Mouse (Mus musculus) heart, embryonic 13.5 days (tissue): ENCODE measurements around the gene Nfatc2. TPM values are rescaled to one million over a fixed set of nuclear protein-coding genes. Genes with fewer than 3 reads are reported as not detected.

ENCODE experiments used
- ATAC-seq: fragments of 200-750 bp; cut with Nextera tagmentation; 2 replicates; pipeline ENCODE4 v1.8.0; 2017; ENCODE audit warnings: moderate TSS enrichment; ENCODE audit not compliant: insufficient number of reproducible peaks, low FRiP score, low TSS enrichment; ENCODE audit errors: extremely low read depth
- H3K27ac ChIP-seq: fragments of 300-500 bp; sonication (generic); replicated peaks from 2 replicates; pipeline ENCODE4 v1.5.1; 2015; ENCODE audit warnings: moderate library complexity, mild to moderate bottlenecking, inconsistent platforms
- H3K27me3 ChIP-seq: fragments of 300-500 bp; sonication (generic); replicated peaks from 2 replicates; pipeline ENCODE4 v1.6.1; 2015; ENCODE audit warnings: mild to moderate bottlenecking, inconsistent platforms
- H3K36me3 ChIP-seq: fragments of 300-500 bp; sonication (generic); 2 replicates; pipeline ENCODE4 v1.6.1; 2015; ENCODE audit warnings: mild to moderate bottlenecking, inconsistent platforms
- H3K4me1 ChIP-seq: fragments of 300-500 bp; sonication (generic); 2 replicates; pipeline ENCODE4 v1.6.1; 2015; ENCODE audit warnings: inconsistent platforms
- H3K4me2 ChIP-seq: fragments of 300-500 bp; sonication (generic); 2 replicates; pipeline ENCODE4 v1.6.1; 2015; ENCODE audit warnings: inconsistent platforms, mild to moderate bottlenecking, moderate library complexity
- H3K4me3 ChIP-seq: fragments of 300-500 bp; sonication (generic); 2 replicates; pipeline ENCODE4 v1.5.1; 2015; ENCODE audit warnings: moderate library complexity, mild to moderate bottlenecking, inconsistent platforms
- H3K9ac ChIP-seq: fragments of 300-500 bp; sonication (generic); 2 replicates; pipeline ENCODE4 v1.6.1; 2015; ENCODE audit warnings: inconsistent platforms, mild to moderate bottlenecking, moderate library complexity
- H3K9me3 ChIP-seq: fragments of 300-500 bp; sonication (generic); 2 replicates; pipeline ENCODE4 v1.6.1; 2016; ENCODE audit warnings: inconsistent platforms
- WGBS: fragments of 180-500 bp; shearing (Covaris S2); methylation state at CpG from one replicate; pipeline ENCODE4 v1.1.7; 2015; ENCODE audit warnings: mixed read lengths; 5-methylcytosine and 5-hydroxymethylcytosine counted together
- polyA plus RNA-seq: library from polyadenylated mRNA; unstranded; fragments of >200 nt; fragmentation: Nextera tagmentation; extraction: Ambion mirVana; gene quantifications from 2 replicates; pipeline ENCODE4 v1.2.1, GENCODE M21; 2015

Gene Nfatc2
- polyA plus RNA-seq, 1 experiment from 2014 or later, result 10.1 TPM

DNA sequence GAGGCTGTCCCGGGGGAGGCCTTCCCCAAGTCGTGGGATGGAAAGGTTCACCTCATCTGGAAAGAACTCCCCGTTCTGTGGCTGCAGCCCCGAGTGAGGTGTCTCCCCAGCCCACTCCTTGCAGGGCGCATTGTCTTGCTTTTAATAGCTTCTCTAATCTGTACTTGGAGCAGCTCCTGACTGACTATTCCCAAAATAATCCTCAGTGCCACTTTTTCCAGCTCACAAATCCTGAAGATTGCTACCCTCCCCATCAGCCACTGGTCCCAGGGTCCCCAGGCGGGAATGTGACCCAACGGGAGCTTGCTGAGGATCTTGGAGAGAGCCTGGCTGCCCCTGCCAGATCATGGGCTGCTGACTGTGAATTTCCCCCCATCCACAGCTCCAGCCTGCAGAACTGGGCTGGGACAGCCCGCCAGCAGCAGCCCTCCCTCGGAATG, 6.7 kb upstream of the Nfatc2 start:
- H3K9me3 ChIP-seq, result no peaks in the 10 kb centered on the region
- peak overlapping the region; percentile 56 for H3K9ac ChIP-seq
- peaks cover 88% of the 10 kb centered on the region for H3K4me1 ChIP-seq
- no peak for ATAC-seq
- H3K27me3 ChIP-seq, result peaks cover 2% of the 10 kb centered on the region
- no peaks in the 10 kb centered on the region for H3K36me3 ChIP-seq
- WGBS, result 18% methylated on average over 9 of the region's 9 CpGs
- no peak overlapping the region for H3K4me3 ChIP-seq
- peak overlapping the region; percentile 85 for H3K27ac ChIP-seq
- peak overlapping the region; percentile 12 for H3K4me2 ChIP-seq

DNA sequence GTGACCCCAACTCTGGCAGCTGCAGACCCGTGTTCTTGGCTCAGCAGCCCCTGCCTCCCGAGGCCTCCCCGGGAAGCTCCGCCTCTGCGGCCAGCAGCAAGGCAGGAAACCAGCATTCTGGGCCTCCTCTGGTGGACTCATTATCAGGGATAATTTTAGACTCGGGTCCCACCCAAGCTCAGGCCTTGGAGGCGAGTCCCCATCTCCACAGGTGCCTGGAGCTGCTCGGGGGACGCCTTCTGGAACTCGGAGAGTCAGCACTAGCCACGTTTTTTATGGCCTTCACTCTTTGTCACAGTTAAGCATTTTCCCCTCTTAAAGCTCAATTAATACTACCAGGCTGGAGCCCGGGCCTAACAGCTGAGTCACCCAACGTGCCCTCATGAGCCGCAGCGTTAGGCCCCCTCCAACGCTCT, 3.2 kb upstream of the Nfatc2 start:
- peaks cover 33% of the 10 kb centered on the region for H3K27me3 ChIP-seq
- 17% methylated on average over 16 of the region's 16 CpGs for whole genome bisulfite sequencing
- H3K36me3 ChIP-seq, result no peaks in the 10 kb centered on the region
- H3K4me3 ChIP-seq, result no peak overlapping the region
- H3K27ac ChIP-seq, result peak overlapping the region; percentile 83
- H3K4me2 ChIP-seq, result peak overlapping the region; percentile 18; the same call in 1 of the 2 replicates
- peaks cover 92% of the 10 kb centered on the region for H3K4me1 ChIP-seq
- ATAC-seq, result no peak
- peak overlapping the region; percentile 68 for H3K9ac ChIP-seq
- no peaks in the 10 kb centered on the region for H3K9me3 ChIP-seq

DNA sequence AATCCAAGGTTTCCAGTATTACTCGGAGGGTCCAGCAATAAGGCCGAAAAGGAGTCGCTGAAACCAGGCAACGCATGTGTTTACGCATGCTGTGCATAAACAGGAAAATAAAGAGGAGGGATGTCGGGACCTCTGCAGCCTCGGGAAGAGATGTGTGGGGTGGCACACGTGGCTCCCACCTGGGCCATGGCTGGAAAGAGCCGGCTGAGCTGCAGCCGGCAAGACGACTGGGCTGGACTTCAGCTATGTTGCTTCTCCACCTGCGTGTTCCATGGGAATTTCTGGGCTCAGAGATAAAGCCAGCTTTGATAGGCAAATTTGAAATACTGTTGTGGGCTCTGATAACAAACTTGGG, 907 bp upstream of the Nfatc2 start:
- Histone ChIP-seq H3K4me2 (peak overlapping the region; percentile 97), H3K36me3 (no peaks in the 10 kb centered on the region), H3K27me3 (peaks cover 56% of the 10 kb centered on the region), H3K27ac (no peak overlapping the region), H3K4me3 (peak overlapping the region; percentile 64; the same call in 1 of the 2 replicates), H3K4me1 (peaks cover 74% of the 10 kb centered on the region), H3K9me3 (no peaks in the 10 kb centered on the region), H3K9ac (peak overlapping the region; percentile 82)
- 34% methylated on average over 12 of the region's 12 CpGs for WGBS
- no peak for ATAC-seq

DNA sequence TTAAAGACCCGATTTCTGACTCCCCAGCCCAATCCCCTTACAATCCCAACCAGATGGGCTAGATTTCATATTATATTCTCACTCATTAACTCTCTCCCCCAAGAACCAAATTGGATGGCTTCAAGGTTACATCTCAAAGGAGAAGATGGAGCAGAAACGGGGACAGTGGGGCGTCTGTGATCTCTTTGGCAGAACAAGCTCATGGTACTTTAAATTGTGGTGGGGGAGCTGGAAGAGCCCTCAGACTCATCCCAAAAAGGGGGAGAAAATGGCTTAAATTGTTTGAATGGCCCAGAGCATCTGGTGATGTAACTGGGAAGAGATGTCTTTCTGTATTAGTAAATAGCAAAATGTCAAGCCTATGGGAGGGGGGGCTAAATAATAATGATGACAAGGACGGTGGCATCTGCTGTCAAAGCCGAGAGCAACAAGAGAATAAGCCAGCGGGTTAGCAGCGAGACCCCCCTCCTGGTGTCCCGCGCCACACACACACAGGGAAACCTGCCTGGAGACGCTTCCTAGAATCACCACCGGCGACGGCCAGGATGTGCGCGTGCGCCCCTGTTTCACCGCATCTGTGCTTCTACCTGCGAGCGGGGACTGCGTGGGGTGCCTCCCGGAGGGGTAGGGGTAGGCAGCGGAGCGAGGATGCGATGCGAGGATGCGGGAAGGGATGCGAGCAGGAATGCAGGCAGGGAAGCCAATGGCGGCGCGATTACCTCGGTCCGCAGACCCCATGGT, 537 bp downstream of the Nfatc2 start:
- peaks cover 62% of the 10 kb centered on the region for H3K4me1 ChIP-seq
- no peak for ATAC-seq
- peak overlapping the region; percentile 64 for H3K4me3 ChIP-seq
- H3K36me3 ChIP-seq, result no peaks in the 10 kb centered on the region
- H3K4me2 ChIP-seq, result peak overlapping the region; percentile 97
- no peaks in the 10 kb centered on the region for H3K9me3 ChIP-seq
- peak overlapping the region; percentile 51 for H3K27ac ChIP-seq
- WGBS, result 3% methylated on average over 32 of the region's 32 CpGs
- peak overlapping the region; percentile 82 for H3K9ac ChIP-seq
- H3K27me3 ChIP-seq, result peaks cover 57% of the 10 kb centered on the region

DNA sequence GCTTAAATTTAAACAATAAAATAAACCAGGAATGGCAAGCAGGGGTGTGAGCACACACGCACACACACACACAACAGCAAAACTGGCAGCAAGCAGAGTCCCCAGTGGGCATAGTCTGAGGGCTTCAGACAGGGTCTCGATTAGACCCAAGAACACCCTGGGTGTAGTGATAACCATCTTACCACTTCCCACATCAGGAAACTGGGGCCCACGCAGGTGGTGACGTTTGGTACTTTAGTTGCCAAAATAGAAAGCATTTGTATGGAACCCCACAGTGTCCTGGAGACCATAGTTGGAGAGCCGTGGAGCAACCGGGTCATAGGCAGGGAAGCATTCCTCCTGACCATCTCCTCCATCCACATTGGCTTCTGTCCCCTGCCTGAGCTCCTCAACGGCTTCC, 5.8 kb downstream of the Nfatc2 start:
- no peak overlapping the region for H3K9ac ChIP-seq
- no peak overlapping the region for H3K4me2 ChIP-seq
- ATAC-seq, result no peak
- H3K4me1 ChIP-seq, result peaks cover 23% of the 10 kb centered on the region
- no peak overlapping the region for H3K27ac ChIP-seq
- no peak overlapping the region for H3K4me3 ChIP-seq
- no peaks in the 10 kb centered on the region for H3K36me3 ChIP-seq
- no peaks in the 10 kb centered on the region for H3K9me3 ChIP-seq
- peaks cover 52% of the 10 kb centered on the region for H3K27me3 ChIP-seq
- WGBS, result 68% methylated on average over 7 of the region's 7 CpGs

DNA sequence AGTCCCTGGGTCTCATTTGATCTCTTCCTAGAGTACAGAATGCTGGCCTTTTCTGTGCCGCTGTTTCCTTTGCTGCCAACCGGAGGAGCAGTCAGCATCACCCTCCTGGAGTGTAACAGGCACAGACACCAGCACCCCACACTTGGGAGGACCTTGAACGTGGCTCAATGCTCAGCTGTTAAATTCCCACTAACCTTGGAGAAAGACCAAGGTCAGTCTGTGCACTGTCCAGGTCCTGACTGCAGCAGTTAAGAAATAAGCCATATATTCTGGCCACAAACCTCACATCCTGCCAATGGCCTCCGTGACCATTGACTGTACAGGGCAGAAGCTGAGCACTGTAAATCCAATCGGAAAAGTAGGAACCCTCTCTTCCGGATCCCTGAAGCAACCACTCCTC, 7.8 kb downstream of the Nfatc2 start:
- Histone ChIP-seq H3K4me2 (no peak overlapping the region), H3K4me1 (peaks cover 34% of the 10 kb centered on the region), H3K36me3 (no peaks in the 10 kb centered on the region), H3K9ac (no peak overlapping the region), H3K4me3 (no peak overlapping the region), H3K9me3 (no peaks in the 10 kb centered on the region), H3K27me3 (peaks cover 46% of the 10 kb centered on the region), H3K27ac (no peak overlapping the region)
- no peak for ATAC-seq
- 73% methylated on average over 6 of the region's 6 CpGs for WGBS

DNA sequence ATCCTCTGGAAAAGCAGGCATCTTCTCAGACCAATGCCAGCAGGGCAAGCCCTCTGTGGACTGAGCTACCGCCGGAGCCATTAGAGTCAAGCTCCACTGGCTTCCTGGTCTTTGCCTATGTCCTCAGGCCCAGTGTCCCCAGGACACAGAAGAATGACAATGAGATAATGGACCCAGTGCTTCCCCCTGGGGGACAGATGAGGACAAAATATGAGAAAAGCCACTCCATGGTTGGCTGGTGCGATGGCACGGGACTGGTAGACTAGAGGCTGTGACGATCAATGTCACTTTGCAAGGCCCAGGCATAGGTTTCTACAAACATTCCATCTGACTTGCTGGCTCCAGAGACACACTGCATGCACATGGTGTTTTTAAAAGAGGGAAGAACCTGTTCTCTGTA, 8.5 kb downstream of the Nfatc2 start:
- ATAC-seq, result no peak
- 83% methylated on average over 5 of the region's 5 CpGs for WGBS

DNA sequence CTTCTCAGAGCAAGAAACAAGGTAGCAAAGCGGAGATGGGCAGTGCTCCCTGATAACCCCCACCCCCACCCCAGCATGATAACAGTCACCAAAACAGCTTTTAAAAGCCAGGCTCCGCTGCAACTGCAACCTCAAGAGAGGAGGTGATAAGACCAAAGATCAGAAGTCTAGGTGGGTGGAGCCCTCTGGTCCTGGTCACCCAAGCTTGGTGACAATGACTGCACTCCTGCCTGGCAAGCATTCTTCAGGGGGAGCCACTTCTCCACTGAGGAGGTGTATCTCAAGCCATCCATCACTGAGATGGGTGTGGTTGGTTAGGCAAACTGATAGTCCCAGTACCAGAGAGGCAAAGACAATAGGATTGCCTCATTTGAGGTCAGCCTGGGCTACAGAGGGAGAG, 10.4 kb downstream of the Nfatc2 start:
- Histone ChIP-seq H3K4me1 (peaks cover 57% of the 10 kb centered on the region), H3K9me3 (no peaks in the 10 kb centered on the region), H3K4me3 (no peak overlapping the region), H3K36me3 (no peaks in the 10 kb centered on the region), H3K27ac (no peak overlapping the region), H3K4me2 (no peak overlapping the region), H3K9ac (no peak overlapping the region), H3K27me3 (peaks cover 34% of the 10 kb centered on the region)
- WGBS, result 28% methylated on average over 2 of the region's 2 CpGs
- ATAC-seq, result no peak

More for the DNA sequence above, 8.5 kb downstream of the Nfatc2 start:
- no peak overlapping the region for H3K4me2 ChIP-seq
- no peak overlapping the region for H3K4me3 ChIP-seq
- H3K36me3 ChIP-seq, result no peaks in the 10 kb centered on the region
- peaks cover 40% of the 10 kb centered on the region for H3K4me1 ChIP-seq
- no peak overlapping the region for H3K9ac ChIP-seq
- H3K27ac ChIP-seq, result no peak overlapping the region
- peaks cover 40% of the 10 kb centered on the region for H3K27me3 ChIP-seq
- no peaks in the 10 kb centered on the region for H3K9me3 ChIP-seq

DNA sequence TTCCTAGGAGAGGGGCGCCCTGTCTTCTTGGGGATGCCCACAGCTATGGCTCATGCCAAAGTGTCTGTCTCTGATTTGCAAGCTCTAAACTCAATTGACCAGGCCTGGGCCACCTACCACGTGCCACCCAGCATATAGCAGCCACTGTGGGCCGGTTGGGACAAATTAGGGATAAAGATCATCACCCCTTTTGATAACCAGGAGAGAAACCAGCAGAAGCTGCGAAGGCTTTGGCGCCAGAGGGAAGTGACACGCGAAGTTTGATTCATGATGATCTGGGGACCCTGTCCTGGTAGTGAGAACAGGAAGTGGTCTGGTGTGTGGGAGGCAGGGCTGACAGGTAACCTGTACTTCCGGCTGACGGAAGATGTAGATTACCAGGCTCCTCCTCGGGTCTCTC, 10.9 kb downstream of the Nfatc2 start:
- 27% methylated on average over 10 of the region's 10 CpGs for WGBS
- peak overlapping the region; percentile 74 for H3K4me3 ChIP-seq
- no peaks in the 10 kb centered on the region for H3K9me3 ChIP-seq
- H3K4me1 ChIP-seq, result peaks cover 58% of the 10 kb centered on the region
- no peaks in the 10 kb centered on the region for H3K36me3 ChIP-seq
- peak overlapping the region; percentile 85 for H3K9ac ChIP-seq
- peak overlapping the region; percentile 94 for H3K27ac ChIP-seq
- H3K4me2 ChIP-seq, result peak overlapping the region; percentile 75
- peaks cover 34% of the 10 kb centered on the region for H3K27me3 ChIP-seq
- ATAC-seq, result no peak

DNA sequence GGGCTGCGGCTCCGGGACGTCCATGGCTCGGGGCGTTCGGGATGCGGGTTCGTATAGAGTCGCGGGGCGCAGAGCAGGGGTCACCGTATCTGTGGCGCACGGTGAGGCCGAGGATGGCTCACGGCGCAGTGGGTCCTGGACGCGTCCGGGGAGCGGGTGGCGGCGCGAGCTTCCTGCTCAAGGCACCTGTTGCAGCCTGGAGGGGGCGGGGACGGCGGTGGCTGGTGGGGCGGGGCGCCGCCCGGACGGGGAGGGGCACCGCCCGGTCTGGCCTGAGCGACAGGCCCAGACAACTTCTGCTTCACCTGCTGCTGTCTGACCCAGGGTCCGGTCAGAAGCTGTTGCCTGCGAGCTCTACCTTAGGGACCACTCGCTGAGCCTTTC, 11.3 kb downstream of the Nfatc2 start:
- ATAC-seq, result peak; percentile 59
- Histone ChIP-seq H3K27me3 (peaks cover 34% of the 10 kb centered on the region), H3K4me3 (peak overlapping the region; percentile 74), H3K4me2 (peak overlapping the region; percentile 75), H3K36me3 (no peaks in the 10 kb centered on the region), H3K4me1 (peaks cover 62% of the 10 kb centered on the region), H3K9me3 (no peaks in the 10 kb centered on the region), H3K27ac (peak overlapping the region; percentile 94), H3K9ac (peak overlapping the region; percentile 85)
- 1% methylated on average over 29 of the region's 38 CpGs for WGBS

DNA sequence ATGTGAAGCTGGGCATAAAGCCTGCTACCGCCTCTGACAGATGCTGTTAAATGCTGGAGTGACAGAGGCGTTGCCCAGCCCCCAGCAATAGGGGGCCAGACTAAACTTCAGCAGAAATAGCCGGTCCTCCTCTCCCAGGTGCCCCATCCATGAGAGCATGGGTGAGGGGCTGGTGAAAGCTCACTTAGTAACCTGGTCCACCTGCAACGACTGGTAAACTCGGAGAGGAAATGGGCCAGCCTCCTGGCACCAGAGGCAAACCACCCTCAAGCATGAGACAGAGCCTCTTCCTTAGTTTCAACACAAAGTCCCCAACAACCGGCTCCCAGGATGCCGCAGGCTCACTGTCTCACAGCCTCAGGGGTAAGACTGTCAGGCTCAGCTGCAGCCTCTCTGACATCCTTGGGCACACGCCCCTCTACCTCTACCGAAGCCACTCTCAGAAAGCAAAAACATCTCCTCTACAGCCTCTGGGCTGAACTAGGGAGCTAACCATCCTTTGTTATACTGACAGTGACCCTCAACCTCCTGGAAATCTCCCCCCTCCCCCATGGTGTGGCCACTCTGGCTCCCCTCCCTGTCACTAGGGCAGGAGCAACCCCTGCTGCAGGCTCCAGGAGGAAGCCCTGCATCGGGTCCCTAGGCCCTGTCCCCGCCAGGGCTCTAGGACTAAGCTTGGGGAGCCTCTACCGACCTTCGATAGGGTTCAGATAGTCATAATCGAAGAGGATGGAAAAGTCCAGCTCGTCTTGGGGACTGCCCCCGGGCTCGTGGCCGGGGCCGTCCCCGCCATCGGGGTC, 11.9 kb downstream of the Nfatc2 start:
- Histone ChIP-seq H3K9ac (peak overlapping the region; percentile 85), H3K4me1 (peaks cover 68% of the 10 kb centered on the region), H3K4me3 (peak overlapping the region; percentile 74), H3K4me2 (peak overlapping the region; percentile 75), H3K36me3 (no peaks in the 10 kb centered on the region), H3K27me3 (peaks cover 34% of the 10 kb centered on the region), H3K9me3 (no peaks in the 10 kb centered on the region), H3K27ac (peak overlapping the region; percentile 94)
- ATAC-seq, result no peak
- 6% methylated on average over 21 of the region's 21 CpGs for WGBS
